Mouse (Mus musculus) MEL (cell line): Measurements from ENCODE around the gene Fbxw21. TPM values are rescaled to one million over a fixed set of nuclear protein-coding genes. Genes with fewer than 3 reads are reported as not detected.

Experiments used
- DNase-seq: peaks from one replicate; pipeline ENCODE4 v3.0.0; 2011; ENCODE audit warnings: low read depth, low spot score
- H3K27ac ChIP-seq: 2 replicates; pipeline ENCODE4 v1.5.1; 2012; ENCODE audit warnings: low read depth, mild to moderate bottlenecking, control low read depth, low read length, moderate library complexity; ENCODE audit not compliant: control insufficient read depth
- H3K27me3 ChIP-seq, 2 experiments: fragments of 150-350 bp in 1 of 2; sonication (generic) in 1 of 2; 2 replicates each; pipeline ENCODE4 v1.6.1; 2012; ENCODE audit warnings: low read length in 2 of 2, mild to moderate bottlenecking in 2 of 2, improper control_type of control experiment in 1 of 2, moderate library complexity in 1 of 2; ENCODE audit not compliant: insufficient read depth in 2 of 2, control insufficient read depth in 1 of 2
- H3K36me3 ChIP-seq, 2 experiments: 2 replicates each; pipeline ENCODE4 v1.6.1; 2012 to 2014; ENCODE audit warnings: low read length in 2 of 2, improper control_type of control experiment in 1 of 2, inconsistent platforms in 1 of 2, mild to moderate bottlenecking in 1 of 2; ENCODE audit not compliant: insufficient read depth in 2 of 2, control insufficient read depth in 1 of 2
- H3K4me1 ChIP-seq, 2 experiments: fragments of 150-350 bp in 1 of 2; sonication (generic) in 1 of 2; 2 replicates each; pipeline ENCODE4 v1.6.1; 2012; ENCODE audit warnings: low read length in 2 of 2, improper control_type of control experiment in 1 of 2, mild to moderate bottlenecking in 1 of 2; ENCODE audit not compliant: insufficient read depth in 2 of 2, control insufficient read depth in 1 of 2
- H3K4me3 ChIP-seq, 2 experiments: fragments of 150-350 bp in 1 of 2; sonication (generic) in 1 of 2; 2 replicates each; pipeline ENCODE4 v1.5.1; 2012; ENCODE audit warnings: low read depth in 2 of 2, low read length in 2 of 2, mild to moderate bottlenecking in 2 of 2, moderate library complexity in 2 of 2, control low read depth in 1 of 2, improper control_type of control experiment in 1 of 2; ENCODE audit not compliant: control insufficient read depth in 1 of 2, insufficient read depth in 1 of 2
- H3K79me2 ChIP-seq: 2 replicates; pipeline ENCODE4 v1.6.1; 2012; ENCODE audit warnings: mild to moderate bottlenecking, low read length, moderate library complexity; ENCODE audit not compliant: control insufficient read depth, poor library complexity, insufficient read depth
- H3K9ac ChIP-seq: 2 replicates; pipeline ENCODE4 v1.6.1; 2012; ENCODE audit warnings: low read depth, mild to moderate bottlenecking, control low read depth, low read length, moderate library complexity; ENCODE audit not compliant: control insufficient read depth, poor library complexity, severe bottlenecking
- H3K9me3 ChIP-seq: fragments of 150-350 bp; sonication (generic); replicated peaks from 2 replicates; pipeline ENCODE4 v1.6.1; 2012; ENCODE audit warnings: mild to moderate bottlenecking, low read length, improper control_type of control experiment, moderate library complexity; ENCODE audit not compliant: insufficient read depth
- GABPA ChIP-seq: IDR thresholded peaks from 2 replicates; pipeline ENCODE4 v1.6.1; 2012; ENCODE audit warnings: low read depth, mild to moderate bottlenecking, inconsistent platforms, low read length, improper control_type of control experiment, moderate library complexity
- GATA1 ChIP-seq: IDR thresholded peaks from 2 replicates; pipeline ENCODE4 v1.6.1; 2011; ENCODE audit warnings: low read depth, low read length, improper control_type of control experiment
- MEF2A ChIP-seq: IDR thresholded peaks from 2 replicates; pipeline ENCODE4 v1.6.1; 2014; ENCODE audit warnings: low read depth, mild to moderate bottlenecking, inconsistent platforms, low read length, improper control_type of control experiment; ENCODE audit not compliant: poor library complexity, insufficient replicate concordance, severe bottlenecking; ENCODE audit errors: extremely low read depth
- MYB ChIP-seq: IDR thresholded peaks from 2 replicates; pipeline ENCODE4 v1.6.1; 2011; ENCODE audit warnings: mild to moderate bottlenecking, low read depth, low read length, improper control_type of control experiment
- NELFE ChIP-seq: IDR thresholded peaks from 2 replicates; pipeline ENCODE4 v1.6.1; 2011; ENCODE audit warnings: low read depth, low read length, improper control_type of control experiment
- NRF1 ChIP-seq: IDR thresholded peaks from 2 replicates; pipeline ENCODE4 v1.6.1; 2014; ENCODE audit warnings: low read depth, mild to moderate bottlenecking, inconsistent platforms, low read length, improper control_type of control experiment, moderate library complexity; ENCODE audit not compliant: poor library complexity, insufficient read depth, severe bottlenecking
- POLR2A ChIP-seq, 2 experiments: IDR thresholded peaks; 2 replicates each; pipeline ENCODE4 v1.6.1; 2011 to 2012; ENCODE audit warnings: low read length in 2 of 2, mild to moderate bottlenecking in 2 of 2, control low read depth in 1 of 2, improper control_type of control experiment in 1 of 2, low read depth in 1 of 2, moderate library complexity in 1 of 2; ENCODE audit not compliant: control insufficient read depth in 1 of 2, insufficient read depth in 1 of 2, poor library complexity in 1 of 2
- POLR2AphosphoS2 ChIP-seq: IDR thresholded peaks from 2 replicates; pipeline ENCODE4 v1.6.1; 2011; ENCODE audit warnings: low read length, improper control_type of control experiment
- RAD21 ChIP-seq: IDR thresholded peaks from 2 replicates; pipeline ENCODE4 v1.6.1; 2011; ENCODE audit warnings: mild to moderate bottlenecking, low read depth, low read length, improper control_type of control experiment
- RCOR1 ChIP-seq: IDR thresholded peaks from 2 replicates; pipeline ENCODE4 v1.6.1; 2012; ENCODE audit warnings: low read depth, mild to moderate bottlenecking, inconsistent platforms, low read length, improper control_type of control experiment
- SIN3A ChIP-seq: IDR thresholded peaks from 2 replicates; pipeline ENCODE4 v1.6.1; 2012; ENCODE audit warnings: low read length, improper control_type of control experiment, inconsistent platforms
- TBP ChIP-seq: IDR thresholded peaks from 2 replicates; pipeline ENCODE4 v1.8.0; 2011; ENCODE audit warnings: low read depth, low read length, improper control_type of control experiment
- TCF12 ChIP-seq: IDR thresholded peaks from 2 replicates; pipeline ENCODE4 v1.6.1; 2014; ENCODE audit warnings: low read depth, mild to moderate bottlenecking, inconsistent platforms, low read length, improper control_type of control experiment, moderate library complexity
- USF1 ChIP-seq: IDR thresholded peaks from 2 replicates; pipeline ENCODE4 v1.6.1; 2014; ENCODE audit warnings: low read depth, mild to moderate bottlenecking, inconsistent platforms, low read length, improper control_type of control experiment, moderate library complexity
- ZKSCAN1 ChIP-seq: IDR thresholded peaks from 2 replicates; pipeline ENCODE4 v1.6.1; 2012; ENCODE audit warnings: low read depth, mild to moderate bottlenecking, inconsistent platforms, low read length, improper control_type of control experiment, moderate library complexity
- ZNF384 ChIP-seq: IDR thresholded peaks from 2 replicates; pipeline ENCODE4 v1.6.1; 2012; ENCODE audit warnings: low read depth, mild to moderate bottlenecking, inconsistent platforms, low read length, improper control_type of control experiment
- polyA plus RNA-seq, 2 experiments: library from polyadenylated mRNA; stranded (reverse) in 1 of 2; unstranded in 1 of 2; fragments of >175 nt in 1 of 2; fragments of >200 nt in 1 of 2; gene quantifications; 2 replicates each; pipeline versions ENCODE4 v1.2.1 to v1.2.4; 2012; ENCODE audit warnings: low replicate concordance in 2 of 2, low read depth in 1 of 2; ENCODE audit not compliant: insufficient read length in 2 of 2, insufficient read depth in 1 of 2, missing spikeins in 1 of 2
- total RNA-seq: library from RNA; depleted of rRNA; stranded (reverse); fragments of 300-350 nt; gene quantifications from 2 replicates; pipeline ENCODE4 v1.2.3, GENCODE M21; 2012

The Fbxw21 gene
- total and polyA plus RNA-seq, 3 experiments = not detected

DNA sequence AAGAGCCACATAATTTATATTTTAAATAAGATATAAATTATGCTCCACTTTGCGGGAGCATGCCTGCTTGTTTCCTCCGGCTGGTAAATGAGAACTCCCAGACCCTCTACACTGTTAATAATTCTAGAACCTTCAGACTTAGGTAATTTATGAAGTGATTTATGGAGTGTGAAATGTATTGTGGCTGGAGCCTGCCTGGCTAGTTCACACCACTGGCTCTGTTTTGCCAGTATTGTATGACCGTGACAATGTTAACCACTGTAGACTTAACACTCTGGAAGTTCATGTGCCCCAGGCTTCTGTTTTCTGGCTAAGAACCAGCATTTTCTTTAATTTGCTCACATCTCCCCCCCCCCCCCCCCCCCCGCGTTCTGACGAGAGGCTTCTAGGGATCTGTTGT is 54.5 kb downstream of the Fbxw21 start:
- Histone ChIP-seq H3K36me3 (no peaks in the 10 kb centered on the region), H3K4me1 (no peaks in the 10 kb centered on the region), H3K9ac (no peak overlapping the region), H3K9me3 (no peaks in the 10 kb centered on the region), H3K27me3 (no peaks in the 10 kb centered on the region), H3K79me2 (no peaks in the 10 kb centered on the region), H3K27ac (no peak overlapping the region), H3K4me3 (no peak overlapping the region)
- no peak for DNase-seq
- TF ChIP-seq USF1 (no peak), NELFE (no peak), MYB (no peak), SIN3A (no peak), TCF12 (no peak), ZNF384 (no peak)

DNA sequence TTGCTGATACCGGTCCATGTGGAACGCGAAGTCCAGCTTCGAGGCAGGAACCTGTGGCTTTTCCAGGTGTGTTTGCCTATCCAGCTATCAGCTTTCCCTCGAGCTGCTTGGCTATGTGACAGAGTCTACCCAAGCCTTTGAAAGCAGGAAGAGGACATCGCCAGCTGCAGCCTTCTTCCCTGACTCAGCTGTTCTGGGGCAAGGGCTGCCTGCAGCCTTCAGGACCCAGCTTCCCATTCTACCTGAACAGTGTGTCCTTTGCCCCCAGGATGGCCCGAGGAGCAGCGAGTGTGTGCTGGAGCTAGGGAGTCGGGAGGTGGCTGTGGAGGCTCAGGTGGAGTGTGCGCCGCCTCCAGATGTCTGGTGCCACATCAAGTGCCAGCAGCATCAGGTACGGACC is 56.2 kb downstream of the Fbxw21 start:
- no peak for DNase-seq
- Histone ChIP-seq H3K27ac (no peak overlapping the region), H3K4me1 (no peaks in the 10 kb centered on the region), H3K9me3 (no peaks in the 10 kb centered on the region), H3K36me3 (no peaks in the 10 kb centered on the region), H3K9ac (no peak overlapping the region), H3K27me3 (no peaks in the 10 kb centered on the region), H3K4me3 (no peak overlapping the region), H3K79me2 (no peaks in the 10 kb centered on the region)
- no peak for TF ChIP-seq POLR2AphosphoS2
- TF ChIP-seq MEF2A = no peak
- TF ChIP-seq TCF12 = no peak
- no peak for TF ChIP-seq GATA1
- no peak for TF ChIP-seq ZKSCAN1
- TF ChIP-seq TBP = no peak

GRCm38 (mm10) chr9:109105011-109105410 is 56.8 kb downstream of the Fbxw21 start:
- Histone ChIP-seq H3K27ac (no peak overlapping the region), H3K9me3 (no peaks in the 10 kb centered on the region), H3K4me1 (no peaks in the 10 kb centered on the region), H3K9ac (no peak overlapping the region), H3K79me2 (no peaks in the 10 kb centered on the region), H3K4me3 (no peak overlapping the region), H3K27me3 (no peaks in the 10 kb centered on the region), H3K36me3 (no peaks in the 10 kb centered on the region)
- DNase-seq = no peak
- TF ChIP-seq GABPA (no peak), SIN3A (no peak), NRF1 (no peak), RCOR1 (no peak), MEF2A (no peak), ZNF384 (no peak), RAD21 (no peak), POLR2A (IDR thresholded peaks at IDR 0.05; ENCODE audit: control insufficient read depth in 1 of 2, insufficient read depth in 1 of 2, low read depth in 1 of 2, low read length in 2 of 2, poor library complexity in 1 of 2) (no peak)
